Mouse (Mus musculus) limb, embryonic 14.5 days (tissue): ENCODE data around the gene Arl16. TPM values are rescaled to one million over a fixed set of nuclear protein-coding genes. Genes with fewer than 3 reads are reported as not detected.
A peak's percentile ranks its signal among the peaks of the same experiment; 100 is the strongest.

Experiments
- ATAC-seq: fragments of 200-750 bp; cut with Nextera tagmentation; 2 replicates; pipeline ENCODE4 v1.8.0; 2017; ENCODE audit warnings: low read depth, moderate number of reproducible peaks, moderate TSS enrichment; ENCODE audit not compliant: low FRiP score
- DNase-seq: peaks from one replicate; pipeline ENCODE4 v3.0.0-alpha.2; 2015; ENCODE audit warnings: low spot score
- H3K27ac ChIP-seq: fragments of 300-500 bp; sonication (generic); replicated peaks from 2 replicates; pipeline ENCODE4 v1.5.1; 2014; ENCODE audit warnings: low read depth, mild to moderate bottlenecking, low read length, moderate library complexity, mixed read lengths
- H3K27me3 ChIP-seq: fragments of 300-500 bp; sonication (generic); 2 replicates; pipeline ENCODE4 v1.6.1; 2014; ENCODE audit warnings: low read length, mixed read lengths; ENCODE audit not compliant: control insufficient read depth, insufficient read depth
- H3K36me3 ChIP-seq: fragments of 300-500 bp; sonication (generic); 2 replicates; pipeline ENCODE4 v1.6.1; 2014; ENCODE audit warnings: mild to moderate bottlenecking, low read length, moderate library complexity, mixed read lengths; ENCODE audit not compliant: control insufficient read depth, insufficient read depth
- H3K4me1 ChIP-seq: fragments of 300-500 bp; sonication (generic); 2 replicates; pipeline ENCODE4 v1.6.1; 2014; ENCODE audit warnings: antibody characterized with exemption, low read length, mixed read lengths; ENCODE audit not compliant: control insufficient read depth, insufficient read depth
- H3K4me2 ChIP-seq: fragments of 300-500 bp; sonication (generic); replicated peaks from 2 replicates; pipeline ENCODE4 v1.6.1; 2014; ENCODE audit warnings: low read depth, mild to moderate bottlenecking, low read length, moderate library complexity; ENCODE audit not compliant: severe bottlenecking
- H3K4me3 ChIP-seq: fragments of 300-500 bp; sonication (generic); replicated peaks from 2 replicates; pipeline ENCODE4 v1.5.1; 2014; ENCODE audit warnings: low read length
- H3K9ac ChIP-seq: fragments of 300-500 bp; sonication (generic); 2 replicates; pipeline ENCODE4 v1.6.1; 2014; ENCODE audit warnings: mild to moderate bottlenecking, low read depth, low read length, moderate library complexity; ENCODE audit not compliant: severe bottlenecking
- H3K9me3 ChIP-seq: fragments of 300-500 bp; sonication (generic); 2 replicates; pipeline ENCODE4 v1.6.1; 2016; ENCODE audit warnings: low read length; ENCODE audit not compliant: control insufficient read depth
- POLR2A ChIP-seq: fragments of 200-500 bp; IDR thresholded peaks from 2 replicates; pipeline ENCODE4 v1.8.0; 2012; ENCODE audit warnings: inconsistent platforms, mild to moderate bottlenecking, moderate library complexity, borderline replicate concordance; ENCODE audit not compliant: insufficient read depth, insufficient read length; ENCODE audit errors: extremely low read depth
- WGBS: fragments of 180-500 bp; shearing (Covaris S2); extraction: QIAGEN DNeasy Blood & Tissue Kit; methylation state at CpG from one replicate; pipeline ENCODE4 v1.1.7; 2014; 5-methylcytosine and 5-hydroxymethylcytosine counted together
- polyA plus RNA-seq, 2 experiments: library from polyadenylated mRNA; depleted of rRNA in 1 of 2; stranded (reverse) in 1 of 2; unstranded in 1 of 2; fragments of >200 nt; fragmentation: Nextera tagmentation in 1 of 2; extraction: Ambion mirVana in 1 of 2; gene quantifications; 2 replicates each; pipeline versions ENCODE4 v1.2.1 to v1.2.3; 2012 to 2014

Arl16 gene
- polyA plus RNA-seq, 2 experiments, result 45.2 to 48.9 TPM

- no peak overlapping the region for H3K4me2 ChIP-seq
- no peak for TF ChIP-seq POLR2A
- ATAC-seq (no peak), DNase-seq (no peak)
- peaks cover 2% of the 10 kb centered on the region for H3K4me1 ChIP-seq
- no peak overlapping the region for H3K9ac ChIP-seq
- peaks cover 51% of the 10 kb centered on the region for H3K36me3 ChIP-seq
- H3K4me3 ChIP-seq, result no peak overlapping the region
- H3K27me3 ChIP-seq, result no peaks in the 10 kb centered on the region
- H3K9me3 ChIP-seq, result no peaks in the 10 kb centered on the region
- 94% methylated on average over 12 of the region's 12 CpGs for WGBS
- no peak overlapping the region for H3K27ac ChIP-seq
Observed at GRCm38 (mm10) chr11:120498226-120498625, 30.8 kb upstream of the Arl16 start.

GRCm38 (mm10) chr11:120497436-120497835, 30.0 kb upstream of the Arl16 start:
- H3K4me2 ChIP-seq, result no peak overlapping the region
- H3K36me3 ChIP-seq, result peaks cover 51% of the 10 kb centered on the region
- DNase-seq (no peak), ATAC-seq (no peak)
- no peak overlapping the region for H3K4me3 ChIP-seq
- H3K27ac ChIP-seq, result no peak overlapping the region
- H3K27me3 ChIP-seq, result no peaks in the 10 kb centered on the region
- no peaks in the 10 kb centered on the region for H3K9me3 ChIP-seq
- H3K9ac ChIP-seq, result no peak overlapping the region
- 88% methylated on average over 3 of the region's 3 CpGs for WGBS
- TF ChIP-seq POLR2A, result no peak
- H3K4me1 ChIP-seq, result peaks cover 10% of the 10 kb centered on the region

GRCm38 (mm10) chr11:120493911-120494310, 26.5 kb upstream of the Arl16 start:
- H3K4me2 ChIP-seq, result peak overlapping the region; percentile 93; the same call in 1 of the 2 replicates
- no peak overlapping the region for H3K27ac ChIP-seq
- no peak overlapping the region for H3K4me3 ChIP-seq
- no peaks in the 10 kb centered on the region for H3K9me3 ChIP-seq
- H3K9ac ChIP-seq, result no peak overlapping the region
- H3K4me1 ChIP-seq, result peaks cover 25% of the 10 kb centered on the region
- no peaks in the 10 kb centered on the region for H3K27me3 ChIP-seq
- no peak for TF ChIP-seq POLR2A
- ATAC-seq (no peak), DNase-seq (no peak)
- H3K36me3 ChIP-seq, result peaks cover 57% of the 10 kb centered on the region
- 81% methylated on average over 3 of the region's 3 CpGs for WGBS

- H3K27ac ChIP-seq, result no peak overlapping the region
Observed at GRCm38 (mm10) chr11:120493351-120493750, 25.9 kb upstream of the Arl16 start.

GRCm38 (mm10) chr11:120492878-120493203, 25.4 kb upstream of the Arl16 start:
- Histone ChIP-seq H3K27me3 (no peaks in the 10 kb centered on the region), H3K4me3 (peak overlapping the region; percentile 95), H3K9ac (peak overlapping the region; percentile 71), H3K4me2 (peak overlapping the region; percentile 93), H3K27ac (no peak overlapping the region; the same call in 1 of the 2 replicates), H3K4me1 (peaks cover 25% of the 10 kb centered on the region), H3K9me3 (no peaks in the 10 kb centered on the region), H3K36me3 (peaks cover 56% of the 10 kb centered on the region)
- 26% methylated on average over 3 of the region's 3 CpGs for WGBS
- DNase-seq, result no peak
- TF ChIP-seq POLR2A, result no peak
- ATAC-seq, result no peak

More at GRCm38 (mm10) chr11:120493351-120493750, 25.9 kb upstream of the Arl16 start:
- Histone ChIP-seq H3K36me3 (peaks cover 56% of the 10 kb centered on the region), H3K27me3 (no peaks in the 10 kb centered on the region), H3K9ac (peak overlapping the region; percentile 71; the same call in 1 of the 2 replicates), H3K4me3 (peak overlapping the region; percentile 95), H3K9me3 (no peaks in the 10 kb centered on the region), H3K4me2 (peak overlapping the region; percentile 93), H3K4me1 (peaks cover 25% of the 10 kb centered on the region)
- ATAC-seq (no peak), DNase-seq (no peak)
- 57% methylated on average over 3 of the region's 3 CpGs for WGBS
- TF ChIP-seq POLR2A, result no peak
